Mouse (Mus musculus): Measurements from ENCODE around the gene Mtap. TPM values are rescaled to one million over a fixed set of nuclear protein-coding genes. Genes with fewer than 3 reads are reported as not detected.

Mtap gene
- 10 to 100 TPM; 32.4 to 35.4 TPM for total RNA-seq (2021)

DNA sequence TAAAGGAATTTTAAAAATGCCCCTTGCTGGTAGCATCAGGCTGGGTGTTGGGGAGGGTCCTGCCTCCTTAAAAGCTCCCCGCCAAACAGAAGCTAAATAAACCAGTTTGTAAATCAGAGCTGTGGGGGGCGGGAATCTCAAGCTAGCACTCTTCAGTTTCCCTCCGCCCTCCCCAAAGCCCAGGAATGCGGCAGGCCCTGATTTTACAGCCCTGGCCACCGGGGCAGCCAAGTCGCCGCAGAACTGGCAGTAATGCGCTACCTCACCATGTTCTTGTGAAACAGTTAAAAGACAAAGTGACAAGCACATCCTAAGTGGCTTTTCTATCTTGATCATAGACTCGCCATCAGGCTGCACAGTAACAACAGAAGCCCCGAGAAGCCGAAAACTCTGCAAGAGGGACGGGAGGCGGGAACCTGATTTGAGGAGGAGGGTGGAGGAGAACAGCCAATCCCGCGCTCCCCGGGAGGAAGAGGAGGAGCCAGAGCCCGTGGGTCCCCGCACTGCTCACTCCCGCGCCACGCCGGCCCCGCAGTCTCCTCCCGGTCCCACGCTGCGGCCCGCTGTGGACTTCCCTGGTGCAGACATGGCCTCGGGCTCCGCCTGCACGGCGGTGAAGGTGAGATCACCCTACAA, at the start of gene Mtap:
Mtap (plus strand) TSS at position 217 of the 636 bp plus-strand sequence.
- peak; percentile 82 for DNase-seq

GRCm38 (mm10) chr4:89089110-89089509, 47.8 kb upstream of the Mtap start:
- no peak for DNase-seq

- DNase-seq = no peak
Measured at GRCm38 (mm10) chr4:89090217-89090616, 46.7 kb upstream of the Mtap start.

GRCm38 (mm10) chr4:89092153-89092552, 44.8 kb upstream of the Mtap start:
- no peak for DNase-seq

GRCm38 (mm10) chr4:89094773-89095172, 42.1 kb upstream of the Mtap start:
- no peak for DNase-seq

GRCm38 (mm10) chr4:89098261-89098660, 38.7 kb upstream of the Mtap start:
- no peak for DNase-seq

GRCm38 (mm10) chr4:89101276-89101675, 35.6 kb upstream of the Mtap start:
- DNase-seq = no peak

DNA sequence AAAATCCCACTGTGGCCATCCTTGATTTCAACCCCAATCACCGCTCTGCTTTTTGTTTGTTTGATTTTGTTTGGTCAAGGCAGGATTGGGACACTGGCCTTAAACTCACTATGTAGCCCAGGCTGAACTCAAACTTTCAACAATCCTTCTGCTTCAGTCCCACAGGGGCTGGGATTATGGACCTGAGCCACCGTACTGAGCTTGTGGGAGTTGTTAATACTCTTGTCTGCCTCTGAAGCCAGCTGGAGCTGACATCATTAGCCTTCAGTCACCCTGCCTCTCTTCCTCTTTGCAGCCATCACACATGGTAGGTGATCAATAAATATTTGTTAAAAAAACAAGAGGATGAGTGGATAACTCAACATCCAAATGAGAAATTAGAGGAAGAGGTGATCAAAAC, 34.6 kb upstream of the Mtap start:
- no peak for DNase-seq

GRCm38 (mm10) chr4:89105486-89105885, 31.4 kb upstream of the Mtap start:
- no peak for DNase-seq

- DNase-seq = no peak
Measured at GRCm38 (mm10) chr4:89106505-89106904, 30.4 kb upstream of the Mtap start.

- no peak for DNase-seq
Measured at GRCm38 (mm10) chr4:89112168-89112710, 24.7 kb upstream of the Mtap start.

GRCm38 (mm10) chr4:89112782-89113181, 24.1 kb upstream of the Mtap start:
- DNase-seq = no peak

DNA sequence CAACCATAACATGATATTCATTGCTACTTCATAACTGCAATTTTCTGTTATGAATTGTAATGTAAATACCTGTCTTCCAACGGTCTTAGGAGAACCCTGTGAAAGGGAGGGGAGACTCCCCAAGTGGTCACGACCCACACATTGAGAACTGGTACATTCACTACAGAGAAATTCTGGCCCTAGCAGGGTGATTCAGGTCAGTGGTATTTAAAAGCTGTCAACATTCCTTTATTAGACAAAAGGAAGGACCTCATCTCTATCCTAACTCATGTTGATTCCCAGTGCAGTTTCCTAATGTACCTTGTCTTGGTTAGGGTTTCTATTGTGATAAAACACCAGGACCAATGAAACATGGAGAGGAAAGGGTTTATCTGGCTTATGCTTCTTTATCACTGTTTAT, 20.9 kb upstream of the Mtap start:
- no peak for DNase-seq

GRCm38 (mm10) chr4:89119900-89120299, 17.0 kb upstream of the Mtap start:
- DNase-seq = no peak

GRCm38 (mm10) chr4:89120353-89120752, 16.6 kb upstream of the Mtap start:
- DNase-seq = no peak

DNA sequence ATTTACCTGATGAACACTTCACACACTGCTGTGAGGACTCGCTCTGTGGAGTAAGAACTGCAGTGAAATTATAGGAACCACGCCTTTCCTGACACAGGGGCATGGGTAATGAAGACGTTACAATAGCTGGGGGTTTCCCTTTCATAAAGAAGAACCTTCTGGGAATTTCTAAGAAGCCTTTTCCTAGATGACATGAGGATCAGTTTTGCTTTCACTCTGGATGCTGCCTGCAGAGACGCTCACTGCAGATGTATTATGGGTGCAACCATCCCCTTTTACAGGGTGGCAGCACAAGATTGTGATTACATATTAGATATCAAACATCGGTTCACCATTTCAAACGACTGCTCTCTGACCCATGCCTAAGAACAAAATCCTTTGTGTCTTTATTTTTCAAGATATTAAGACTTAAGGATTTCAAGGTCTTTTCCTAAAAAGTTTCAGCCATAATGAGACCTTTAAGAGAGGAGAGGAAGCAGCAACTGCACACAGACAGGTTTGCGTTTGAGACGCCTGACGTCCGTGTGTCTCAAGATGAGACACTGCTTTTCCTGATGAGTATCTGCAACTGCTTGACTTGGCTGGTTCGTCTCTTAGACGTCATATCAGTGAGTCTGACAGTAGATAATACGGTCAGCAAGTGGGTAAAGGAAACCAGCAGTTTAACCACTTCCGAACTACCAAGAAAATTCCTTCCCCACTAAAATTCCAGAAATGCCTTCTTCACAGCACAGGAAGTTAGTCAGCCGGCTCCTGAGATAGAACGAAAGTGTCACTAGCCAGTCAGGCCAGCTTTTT, 13.3 kb upstream of the Mtap start:
- DNase-seq = no peak

- no peak for DNase-seq
Measured at GRCm38 (mm10) chr4:89127674-89128073, 9.2 kb upstream of the Mtap start.

GRCm38 (mm10) chr4:89128080-89128936, 8.6 kb upstream of the Mtap start:
- peak; percentile 66 for DNase-seq

GRCm38 (mm10) chr4:89128937-89129277, 8.0 kb upstream of the Mtap start:
- no peak for DNase-seq

DNA sequence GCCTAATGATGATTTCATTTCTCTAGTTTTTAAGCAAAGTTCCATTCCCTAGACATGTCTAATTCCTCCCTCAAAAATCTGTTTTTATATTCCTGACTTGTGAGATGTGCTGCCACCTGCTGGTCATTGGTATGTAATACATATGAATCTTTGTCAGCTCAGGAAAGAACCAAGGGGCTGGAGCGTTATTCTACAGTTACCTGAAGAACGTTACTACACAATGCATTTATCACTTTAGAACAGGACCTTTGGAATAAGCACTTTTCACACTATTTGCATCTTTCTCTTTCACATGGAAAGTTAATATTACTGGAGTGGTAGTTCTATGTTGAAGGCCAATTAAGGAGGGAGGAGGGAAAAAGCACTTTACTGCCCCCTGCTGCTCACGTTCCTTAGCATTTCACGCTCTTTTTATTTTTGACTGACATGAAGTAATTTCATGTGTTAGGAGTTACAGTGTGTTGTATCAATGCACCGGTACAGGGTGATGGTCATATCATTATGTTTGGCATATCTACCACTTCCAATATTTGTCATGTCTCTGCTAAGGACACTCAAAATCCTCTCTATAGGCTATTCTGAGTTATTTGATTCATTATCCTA, 7.5 kb upstream of the Mtap start:
- DNase-seq = peak; percentile 80

GRCm38 (mm10) chr4:89131795-89132194, 5.1 kb upstream of the Mtap start:
- no peak for DNase-seq

DNA sequence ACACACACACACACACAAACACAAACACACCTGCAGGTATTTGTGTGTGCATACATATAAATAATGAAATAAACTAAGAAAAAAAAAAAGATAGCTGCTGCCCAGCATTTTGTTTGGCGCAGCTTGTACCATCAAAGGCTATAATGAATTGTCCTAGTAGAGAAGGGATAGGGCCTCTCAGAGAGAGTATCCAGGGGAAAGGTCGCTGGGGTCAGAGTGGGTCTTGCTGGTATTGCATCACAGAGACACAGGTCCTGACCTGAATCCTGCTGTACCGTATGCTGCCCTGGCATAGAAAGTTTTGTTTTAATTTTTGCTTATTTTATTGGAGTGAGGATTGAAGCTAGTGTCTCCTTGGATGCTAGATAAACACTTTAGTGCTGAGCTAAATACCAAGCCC, 566 bp upstream of the Mtap start:
- no peak for DNase-seq
